Mouse (Mus musculus) liver, adult 2 months (tissue): Measurements from ENCODE around the gene Dpp8. TPM values are rescaled to one million over a fixed set of nuclear protein-coding genes. Genes with fewer than 3 reads are reported as not detected.

Experiments used
- DNase-seq: peaks from one replicate; pipeline ENCODE4 v3.0.0-alpha.2; 2011; ENCODE audit warnings: low read depth, low spot score; ENCODE audit errors: extremely low read depth
- H3K27ac ChIP-seq: fragments of 200-500 bp; replicated peaks from 2 replicates; pipeline ENCODE4 v1.5.1; 2012; ENCODE audit warnings: low read depth, mild to moderate bottlenecking, control low read depth, inconsistent platforms, low read length; ENCODE audit not compliant: insufficient read depth
- H3K27me3 ChIP-seq: fragments of 200-500 bp; 2 replicates; pipeline ENCODE4 v1.6.1; 2012; ENCODE audit warnings: mild to moderate bottlenecking, moderate library complexity, low read length, inconsistent platforms; ENCODE audit not compliant: control insufficient read depth, insufficient read depth
- H3K36me3 ChIP-seq: fragments of 200-500 bp; 2 replicates; pipeline ENCODE4 v1.6.1; 2012; ENCODE audit warnings: low read length, inconsistent platforms; ENCODE audit not compliant: control insufficient read depth, insufficient read depth
- H3K4me1 ChIP-seq: fragments of 200-500 bp; 2 replicates; pipeline ENCODE4 v1.6.1; 2011; ENCODE audit warnings: low read length; ENCODE audit not compliant: control insufficient read depth, insufficient read depth
- H3K4me3 ChIP-seq: fragments of 200-500 bp; 2 replicates; pipeline ENCODE4 v1.5.1; 2011; ENCODE audit warnings: low read depth, mild to moderate bottlenecking, control low read depth, low read length, moderate library complexity; ENCODE audit not compliant: insufficient read depth
- H3K79me2 ChIP-seq: fragments of 200-500 bp; 2 replicates; pipeline ENCODE4 v1.6.1; 2012; ENCODE audit warnings: inconsistent platforms, mild to moderate bottlenecking, low read length, moderate library complexity; ENCODE audit not compliant: control insufficient read depth, insufficient read depth
- H3K9ac ChIP-seq: fragments of 200-500 bp; 2 replicates; pipeline ENCODE4 v1.6.1; 2012; ENCODE audit warnings: low read depth, mild to moderate bottlenecking, control low read depth, inconsistent platforms, low read length
- CTCF ChIP-seq: fragments of 200-500 bp; IDR thresholded peaks from 2 replicates; pipeline ENCODE4 v1.5.1; 2011; ENCODE audit warnings: low read depth, low read length, control low read depth
- POLR2A ChIP-seq: fragments of 200-500 bp; IDR thresholded peaks from 2 replicates; pipeline ENCODE4 v1.6.1; 2011; ENCODE audit warnings: low read length, control low read depth; ENCODE audit not compliant: insufficient read depth; ENCODE audit errors: extremely low read depth
- WGBS: fragments of 180-500 bp; shearing (Covaris S2); methylation state at CpG from one replicate; pipeline ENCODE4 v1.1.7; 2018; 5-methylcytosine and 5-hydroxymethylcytosine counted together
- polyA plus RNA-seq: library from polyadenylated mRNA; depleted of rRNA; stranded (reverse); fragments of >200 nt; gene quantifications from 2 replicates; pipeline ENCODE4 v1.2.3, GENCODE M21; 2012
- total RNA-seq: library from RNA; depleted of rRNA; stranded (reverse); fragments of >200 nt; gene quantifications from 2 replicates; pipeline ENCODE4 v1.2.3, GENCODE M21; 2014

Gene Dpp8
- total and polyA plus RNA-seq, 2 experiments, result 20.4 to 42.8 TPM

GRCm38 (mm10) chr9:65016978-65017827, 15.0 kb upstream of the Dpp8 start:
- Histone ChIP-seq H3K79me2 (peaks cover 49% of the 10 kb centered on the region), H3K4me3 (no peak overlapping the region), H3K27me3 (no peaks in the 10 kb centered on the region), H3K9ac (peak overlapping the region; percentile 34; the same call in 1 of the 2 replicates), H3K4me1 (peaks cover 40% of the 10 kb centered on the region), H3K27ac (peak overlapping the region; percentile 76), H3K36me3 (no peaks in the 10 kb centered on the region)
- TF ChIP-seq CTCF (no peak), POLR2A (no peak)
- peak; percentile 77 for DNase-seq
- 35% methylated on average over 16 of the region's 16 CpGs for WGBS

DNA sequence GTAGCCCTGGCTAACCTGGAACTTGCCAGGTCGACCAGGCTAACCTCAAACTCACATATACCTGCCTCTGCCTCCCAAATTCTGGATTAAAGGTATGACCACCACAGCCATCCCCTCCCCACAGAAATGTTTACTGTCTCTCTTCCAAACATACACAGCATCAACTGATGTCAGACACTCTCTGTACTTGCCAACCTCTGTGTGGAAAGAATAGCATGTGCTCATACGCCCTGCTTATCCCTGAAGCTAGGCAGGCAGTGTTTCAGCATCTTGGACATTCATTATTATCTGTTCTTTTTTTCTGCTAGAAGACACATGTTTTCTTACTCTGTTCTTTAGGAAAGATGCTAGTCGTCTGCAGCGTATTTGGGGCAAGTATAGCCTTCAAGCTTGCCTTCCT, 14.3 kb upstream of the Dpp8 start:
- no peak for TF ChIP-seq POLR2A
- Histone ChIP-seq H3K27ac (peak overlapping the region; percentile 76), H3K4me1 (peaks cover 47% of the 10 kb centered on the region), H3K9ac (peak overlapping the region; percentile 34; the same call in 1 of the 2 replicates), H3K27me3 (no peaks in the 10 kb centered on the region), H3K36me3 (no peaks in the 10 kb centered on the region), H3K79me2 (peaks cover 44% of the 10 kb centered on the region), H3K4me3 (no peak overlapping the region)
- 48% methylated on average over 4 of the region's 4 CpGs for WGBS
- peak; percentile 69 for DNase-seq

GRCm38 (mm10) chr9:65018588-65019121, 13.6 kb upstream of the Dpp8 start:
- H3K4me1 ChIP-seq, result peaks cover 46% of the 10 kb centered on the region
- H3K27me3 ChIP-seq, result no peaks in the 10 kb centered on the region
- peak overlapping the region; percentile 18; the same call in 1 of the 2 replicates for H3K9ac ChIP-seq
- 35% methylated on average over 3 of the region's 3 CpGs for WGBS
- no peak for TF ChIP-seq POLR2A
- no peak for TF ChIP-seq CTCF
- peaks cover 38% of the 10 kb centered on the region for H3K79me2 ChIP-seq
- peak; percentile 37 for DNase-seq
- no peaks in the 10 kb centered on the region for H3K36me3 ChIP-seq
- H3K27ac ChIP-seq, result peak overlapping the region; percentile 20
- H3K4me3 ChIP-seq, result no peak overlapping the region

DNA sequence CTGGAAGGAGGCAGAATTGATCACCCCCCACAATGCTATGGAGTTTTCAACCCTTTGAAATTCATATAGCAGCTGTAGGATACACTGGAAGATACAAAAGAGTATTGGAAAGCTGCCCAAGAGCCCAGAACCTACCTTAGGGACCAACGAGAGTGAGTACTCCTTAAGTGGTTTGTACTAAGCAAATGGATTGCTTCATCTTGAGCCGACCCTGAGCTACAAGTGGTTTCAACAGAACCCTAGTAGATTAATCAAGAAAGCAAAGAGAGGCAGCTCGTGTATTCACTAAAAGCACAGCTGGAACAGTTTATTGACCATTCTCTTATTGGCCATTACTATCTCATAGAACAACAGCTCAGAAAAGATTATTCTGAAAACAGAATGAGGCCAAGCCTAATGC, 13.1 kb upstream of the Dpp8 start:
- Histone ChIP-seq H3K27me3 (no peaks in the 10 kb centered on the region), H3K36me3 (no peaks in the 10 kb centered on the region), H3K9ac (peak overlapping the region; percentile 18; the same call in 1 of the 2 replicates), H3K4me3 (no peak overlapping the region), H3K4me1 (peaks cover 48% of the 10 kb centered on the region), H3K27ac (peak overlapping the region; percentile 20), H3K79me2 (peaks cover 37% of the 10 kb centered on the region)
- 20% methylated on average over 3 of the region's 3 CpGs for WGBS
- no peak for TF ChIP-seq CTCF
- DNase-seq, result peak; percentile 51

DNA sequence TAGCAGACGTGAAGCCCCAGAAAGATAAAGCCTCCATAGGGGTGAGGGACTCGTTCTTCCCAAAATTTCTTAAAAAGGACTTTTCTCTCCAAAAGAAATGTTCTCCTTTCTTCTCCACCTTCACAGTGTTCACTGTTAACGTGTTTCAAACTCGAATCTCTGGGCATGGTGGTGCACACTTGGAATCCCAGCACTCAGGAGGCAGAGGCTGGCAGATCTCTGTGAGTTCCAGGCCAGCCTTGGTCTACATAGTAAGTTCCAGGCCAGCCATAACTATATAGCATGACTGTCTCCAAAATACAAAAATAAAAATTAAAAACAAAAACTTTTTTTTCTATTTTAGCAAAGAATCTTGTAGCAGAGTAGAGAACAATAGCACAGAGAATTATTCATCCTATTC, 12.1 kb upstream of the Dpp8 start:
- H3K27me3 ChIP-seq, result no peaks in the 10 kb centered on the region
- no peaks in the 10 kb centered on the region for H3K36me3 ChIP-seq
- H3K27ac ChIP-seq, result peak overlapping the region; percentile 33; the same call in 1 of the 2 replicates
- peaks cover 32% of the 10 kb centered on the region for H3K79me2 ChIP-seq
- H3K4me3 ChIP-seq, result peak overlapping the region; percentile 92
- H3K9ac ChIP-seq, result peak overlapping the region; percentile 59
- TF ChIP-seq POLR2A (no peak), CTCF (no peak)
- WGBS, result 30% methylated on average over 4 of the region's 4 CpGs
- peaks cover 40% of the 10 kb centered on the region for H3K4me1 ChIP-seq
- DNase-seq, result no peak
